Mouse (Mus musculus) retina, postnatal 1 day (tissue): ENCODE data around the gene Gm44973.
"Not testable (repeated sequence)": the region's sequence is repeated elsewhere in the genome, so short reads cannot be mapped to it uniquely, and the experiment has no call there.

Experiments
- DNase-seq: peaks from one replicate; pipeline ENCODE4 v3.0.0-alpha.2; 2012

Gene Gm44973

DNA sequence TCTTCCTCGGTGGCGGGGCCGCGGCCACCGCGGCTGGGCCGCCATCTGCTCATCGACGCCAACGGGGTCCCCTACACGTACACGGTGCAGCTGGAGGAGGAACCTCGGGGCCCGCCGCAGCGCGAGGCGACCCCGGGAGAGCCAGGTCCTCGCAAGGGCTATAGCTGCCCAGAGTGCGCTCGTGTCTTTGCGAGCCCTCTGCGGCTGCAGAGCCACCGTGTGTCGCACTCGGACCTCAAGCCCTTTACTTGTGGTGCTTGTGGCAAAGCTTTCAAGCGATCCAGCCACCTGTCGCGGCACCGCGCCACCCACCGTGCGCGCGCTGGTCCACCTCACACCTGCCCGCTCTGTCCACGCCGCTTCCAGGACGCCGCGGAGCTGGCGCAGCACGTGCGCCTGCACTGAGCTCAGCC is 37.6 kb downstream of the Gm44973 start:
- no peak for DNase-seq

- peak; percentile 37 for DNase-seq
These were observed 38.3 kb downstream of the Gm44973 start for GRCm38 (mm10) chr7:5053456-5054179.

DNA sequence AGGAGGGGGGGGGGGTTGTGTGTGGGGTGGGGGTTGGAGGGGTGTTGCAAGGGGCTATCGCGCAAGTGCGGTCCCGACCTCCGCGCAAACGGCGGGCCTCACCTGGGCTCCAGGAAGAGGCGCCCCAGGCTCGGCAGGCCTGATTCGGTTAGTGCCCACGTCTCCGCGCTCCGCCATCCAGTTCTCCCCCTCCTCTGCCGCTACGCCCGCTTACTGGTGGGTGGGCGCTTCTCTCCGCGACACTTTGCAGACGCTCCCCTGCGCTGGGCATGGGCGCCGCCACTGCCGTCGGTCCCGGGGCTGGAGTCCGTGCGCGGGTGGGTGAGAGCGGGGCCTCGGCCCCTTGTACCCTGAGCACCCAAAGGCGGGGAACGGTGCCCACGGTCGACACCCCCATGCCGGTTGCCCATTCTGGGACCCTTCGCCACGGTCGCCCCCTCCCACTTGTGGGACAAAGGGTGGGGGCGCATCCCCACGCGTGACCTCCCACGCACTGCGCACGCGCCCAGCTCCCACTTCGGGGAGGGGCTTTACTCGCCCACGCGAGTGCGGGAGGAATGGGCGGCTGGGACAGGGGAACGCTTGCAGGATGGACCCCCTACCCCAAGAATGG is 41.5 kb downstream of the Gm44973 start:
- DNase-seq = peak; percentile 55

DNA sequence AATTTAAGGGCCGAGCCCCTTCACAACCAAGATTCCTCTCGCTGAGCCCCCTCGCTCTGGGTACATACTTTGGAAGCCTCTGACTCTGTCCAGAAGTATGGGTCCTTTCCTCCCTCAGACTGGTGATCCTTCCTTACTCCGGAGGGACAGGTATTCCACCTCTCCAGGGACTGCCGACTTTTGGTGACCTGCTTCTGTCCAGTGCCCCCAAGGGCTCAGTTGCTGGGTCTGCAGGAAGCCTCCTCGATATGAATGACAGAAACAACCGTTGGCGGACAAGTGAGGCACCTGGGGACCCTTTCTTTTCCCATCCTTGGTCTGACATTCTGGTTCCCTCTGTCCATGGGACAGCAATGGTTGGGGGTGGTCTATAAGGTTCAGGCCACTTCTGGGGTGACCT is 42.1 kb downstream of the Gm44973 start:
- no peak for DNase-seq

DNA sequence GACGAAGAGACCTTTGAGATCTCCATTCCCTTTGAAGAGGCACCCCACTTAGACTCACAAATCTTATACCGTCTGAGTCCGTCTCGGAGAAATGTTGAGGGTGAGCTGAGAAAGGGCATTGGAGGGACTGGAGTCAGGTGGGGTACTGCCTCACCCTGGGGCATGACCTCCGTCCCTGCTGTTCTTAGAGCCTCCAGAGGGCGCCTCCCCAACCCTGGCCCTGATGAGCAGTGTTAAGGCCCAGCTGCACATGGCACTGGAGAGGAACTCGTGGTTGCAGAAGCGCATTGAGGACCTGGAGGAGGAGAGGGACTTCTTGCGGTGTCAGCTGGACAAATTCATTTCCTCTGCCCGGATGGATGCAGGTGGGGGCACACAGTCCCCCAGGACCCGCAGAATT is 42.5 kb downstream of the Gm44973 start:
- DNase-seq = peak; percentile 34

DNA sequence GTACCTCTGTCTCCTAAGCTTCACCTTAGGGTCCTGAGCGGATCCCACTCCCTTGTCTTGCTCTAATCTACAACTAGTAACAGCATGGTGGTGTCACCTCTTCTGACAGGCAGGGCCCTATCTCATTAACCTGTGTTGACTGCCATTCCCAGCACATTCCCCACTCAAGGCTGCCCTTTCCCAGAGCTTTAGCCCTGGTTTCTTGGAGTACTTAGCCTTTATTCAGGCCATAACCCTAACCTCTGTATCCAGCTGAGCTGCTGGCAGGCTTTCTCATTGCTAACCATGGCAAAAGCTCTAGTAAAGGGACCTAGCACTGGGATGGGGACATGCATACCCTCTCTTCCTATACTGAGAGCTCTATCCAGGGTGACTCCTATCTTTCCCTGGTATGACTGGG is 43.3 kb downstream of the Gm44973 start:
- no peak for DNase-seq

DNA sequence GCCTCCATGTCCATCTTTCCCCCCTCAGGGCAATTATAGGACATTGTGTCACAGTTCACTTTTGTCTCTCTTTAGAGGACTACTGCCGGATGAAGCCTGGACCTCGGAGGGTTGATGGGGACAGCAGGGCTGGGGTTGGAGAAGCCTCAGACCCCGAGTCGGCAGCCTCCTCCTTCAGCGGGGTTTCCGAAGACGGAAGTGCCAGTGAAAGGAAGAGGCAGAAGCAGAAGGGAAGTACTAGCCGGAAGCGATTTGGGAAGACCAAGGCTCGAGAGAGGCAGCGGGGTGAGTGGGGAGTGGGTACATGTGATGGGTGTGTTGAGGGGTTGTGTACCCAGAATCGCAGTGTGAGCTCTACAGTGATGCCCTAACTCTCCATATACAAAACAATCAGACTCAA is 44.1 kb downstream of the Gm44973 start:
- no peak for DNase-seq

- DNase-seq = peak; percentile 87
These were observed 45.0 kb downstream of the Gm44973 start for GRCm38 (mm10) chr7:5060239-5060731.

- DNase-seq = peak; percentile 99
These were observed 45.9 kb downstream of the Gm44973 start for GRCm38 (mm10) chr7:5060944-5061773.

DNA sequence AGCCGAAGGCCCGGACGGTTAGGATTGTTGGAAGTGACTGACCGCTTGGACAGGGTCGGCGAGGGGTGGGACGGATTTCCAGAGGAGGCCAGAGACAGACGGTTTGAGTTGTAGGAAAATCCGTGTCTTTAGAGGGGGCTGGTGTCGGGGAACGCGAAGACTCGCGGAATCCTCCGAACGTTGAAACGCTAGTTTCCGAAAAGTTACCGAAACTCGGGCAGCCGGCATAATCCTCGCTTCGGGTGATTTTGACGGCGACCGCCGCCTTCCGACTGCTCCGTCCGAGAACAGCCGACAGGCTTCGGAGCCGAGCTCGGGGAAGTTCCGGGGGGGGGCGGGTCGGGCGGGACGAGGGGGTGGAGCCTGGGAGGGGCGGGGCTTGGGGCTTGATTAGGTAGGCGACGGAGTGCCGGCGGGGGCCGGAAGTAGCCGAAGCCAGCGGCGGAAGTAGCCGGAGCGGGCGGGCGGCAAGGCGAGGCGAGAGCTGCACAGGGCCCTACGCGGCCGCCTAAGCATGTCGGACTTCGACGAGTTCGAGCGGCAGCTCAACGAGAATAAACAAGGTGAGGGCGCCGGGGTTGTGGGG is 46.6 kb downstream of the Gm44973 start, which contains the start of gene U2af2:
Gene U2af2 (plus strand): TSS at position 370 of the 586 bp plus-strand sequence.
- DNase-seq = peak; percentile 95

GRCm38 (mm10) chr7:5062360-5063001 is 47.2 kb downstream of the Gm44973 start:
- peak; percentile 93 for DNase-seq

GRCm38 (mm10) chr7:5064886-5065285 is 49.6 kb downstream of the Gm44973 start:
- no peak for DNase-seq

DNA sequence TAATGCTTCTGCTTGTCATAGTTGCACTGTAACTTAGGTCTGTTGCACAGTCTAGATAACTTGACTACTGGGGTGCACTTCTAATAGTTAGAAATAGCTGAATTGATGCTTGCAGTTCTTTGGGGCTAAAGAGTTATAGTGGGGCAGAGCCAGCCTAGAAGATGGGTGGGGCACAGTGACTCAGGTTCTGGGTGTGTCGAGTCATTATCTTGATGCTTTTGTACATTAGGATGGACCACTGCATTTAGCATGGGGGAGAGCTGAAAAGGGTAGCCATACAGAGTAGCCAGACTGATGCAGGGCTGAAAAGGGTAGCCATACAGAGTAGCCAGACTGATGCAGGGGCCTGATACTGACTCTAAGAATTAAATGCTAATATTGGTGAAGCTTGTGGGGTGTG is 58.3 kb downstream of the Gm44973 start:
- no peak for DNase-seq

- DNase-seq = no peak
These were observed 59.7 kb downstream of the Gm44973 start for GRCm38 (mm10) chr7:5074984-5075383.

GRCm38 (mm10) chr7:5076931-5077330 is 61.6 kb downstream of the Gm44973 start:
- no peak for DNase-seq

DNA sequence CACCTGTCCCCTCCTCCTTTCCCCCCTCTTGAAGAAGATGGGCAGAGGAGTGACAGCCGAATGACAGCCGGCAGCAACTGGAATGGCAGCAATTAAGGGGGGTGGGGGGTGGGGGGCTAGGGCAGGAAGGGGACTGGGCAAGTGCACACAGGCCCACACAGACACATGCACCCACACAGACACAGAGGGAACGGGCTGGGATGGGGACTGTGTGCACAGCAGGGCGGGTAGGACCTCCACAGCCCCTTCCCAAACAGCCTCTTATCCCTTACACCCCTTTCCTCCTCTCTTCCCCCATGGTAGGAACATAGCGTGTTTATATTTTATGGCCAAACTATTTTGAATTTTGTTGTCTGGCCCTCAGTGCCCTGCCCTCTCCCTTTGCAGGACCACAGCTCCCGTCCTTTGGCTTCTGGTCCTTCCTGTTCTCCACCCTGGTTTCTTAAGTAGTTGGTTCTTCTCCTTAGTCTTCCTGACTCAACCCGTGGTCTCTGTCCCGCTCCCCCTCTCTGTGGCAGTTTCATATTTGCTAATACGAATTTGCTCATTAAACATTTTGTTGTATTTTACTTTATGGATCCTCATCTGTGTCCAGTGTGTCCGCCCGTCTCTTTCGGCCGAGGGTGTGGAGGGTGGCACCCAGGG is 64.2 kb downstream of the Gm44973 start:
- DNase-seq = not testable (repeated sequence)

GRCm38 (mm10) chr7:5080010-5080751 is 64.9 kb downstream of the Gm44973 start, which contains the start of gene Epn1:
TSS of gene Epn1 (plus strand) at chr7:5080235.
- peak; percentile 98 for DNase-seq

DNA sequence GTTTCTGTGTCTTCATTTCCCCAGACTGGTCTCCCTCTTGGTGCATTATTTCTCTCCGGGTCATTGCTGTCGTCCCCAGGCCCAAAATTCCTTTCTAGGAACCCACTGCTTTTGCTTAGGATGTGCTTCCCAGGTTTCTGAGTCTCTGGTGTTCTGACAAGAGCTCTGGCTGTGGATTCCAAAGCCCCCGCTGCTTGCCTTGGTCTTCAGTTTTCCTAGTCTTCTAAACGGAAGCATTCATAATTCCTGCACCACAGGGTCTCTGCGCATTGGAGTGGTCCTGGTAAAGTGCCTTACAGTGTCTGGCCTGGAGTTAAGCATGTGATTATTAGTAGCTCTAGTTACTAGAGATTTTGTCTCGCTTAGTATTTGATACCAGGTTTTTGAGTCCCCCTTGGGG is 65.5 kb downstream of the Gm44973 start:
- DNase-seq = no peak

GRCm38 (mm10) chr7:5081241-5081640 is 65.9 kb downstream of the Gm44973 start:
- DNase-seq = no peak

- no peak for DNase-seq
These were observed 66.6 kb downstream of the Gm44973 start for GRCm38 (mm10) chr7:5081939-5082338.
